Mouse (Mus musculus): ENCODE results near the gene Art5. TPM values are rescaled to one million over a fixed set of nuclear protein-coding genes. Genes with fewer than 3 reads are reported as not detected.

Art5 gene
- polyA plus RNA-seq, 1 experiment = 3.7 TPM

- no peak overlapping the region for H3K4me3 ChIP-seq (ENCODE audit: control insufficient read depth, insufficient read depth, low read length)
- DNase-seq = no peak
- H3K27ac ChIP-seq (ENCODE audit: control insufficient read depth, insufficient read depth, low read length) = no peak overlapping the region
- no peaks in the 10 kb centered on the region for H3K36me3 ChIP-seq (ENCODE audit: control insufficient read depth, insufficient read depth, low read length)
- H3K27me3 ChIP-seq (ENCODE audit: control insufficient read depth, insufficient read depth, low read length) = no peaks in the 10 kb centered on the region
- 88% methylated on average over 2 of the region's 2 CpGs for WGBS
- peaks cover 37% of the 10 kb centered on the region for H3K4me1 ChIP-seq (replicated peaks; ENCODE audit: control insufficient read depth, insufficient read depth, low read length)
- no peak for TF ChIP-seq CTCF (IDR thresholded peaks at IDR 0.05; ENCODE audit: borderline replicate concordance, control insufficient read depth, extremely low read depth, insufficient read depth, low read length, poor library complexity)
- TF ChIP-seq POLR2A (IDR thresholded peaks at IDR 0.05; ENCODE audit: control insufficient read depth, extremely low read depth, insufficient read depth, low read length, poor library complexity) = no peak
Measured at GRCm38 (mm10) chr7:102103555-102103954, 5.7 kb downstream of the Art5 start.

GRCm38 (mm10) chr7:102102696-102103095, 6.6 kb downstream of the Art5 start:
- WGBS = 84% methylated on average over 6 of the region's 6 CpGs

GRCm38 (mm10) chr7:102102241-102102640, 7.0 kb downstream of the Art5 start:
- no peaks in the 10 kb centered on the region for H3K36me3 ChIP-seq (ENCODE audit: control insufficient read depth, insufficient read depth, low read length)
- 89% methylated on average over 8 of the region's 8 CpGs for WGBS
- H3K27ac ChIP-seq (ENCODE audit: control insufficient read depth, insufficient read depth, low read length) = no peak overlapping the region
- no peak for DNase-seq
- no peaks in the 10 kb centered on the region for H3K27me3 ChIP-seq (ENCODE audit: control insufficient read depth, insufficient read depth, low read length)
- TF ChIP-seq POLR2A (IDR thresholded peaks at IDR 0.05; ENCODE audit: control insufficient read depth, extremely low read depth, insufficient read depth, low read length, poor library complexity) (no peak), CTCF (IDR thresholded peaks at IDR 0.05; ENCODE audit: borderline replicate concordance, control insufficient read depth, extremely low read depth, insufficient read depth, low read length, poor library complexity) (no peak)
- H3K4me1 ChIP-seq (replicated peaks; ENCODE audit: control insufficient read depth, insufficient read depth, low read length) = peaks cover 26% of the 10 kb centered on the region
- H3K4me3 ChIP-seq (ENCODE audit: control insufficient read depth, insufficient read depth, low read length) = no peak overlapping the region

More at GRCm38 (mm10) chr7:102102696-102103095, 6.6 kb downstream of the Art5 start:
- H3K36me3 ChIP-seq (ENCODE audit: control insufficient read depth, insufficient read depth, low read length) = no peaks in the 10 kb centered on the region
- DNase-seq = no peak
- peaks cover 29% of the 10 kb centered on the region for H3K4me1 ChIP-seq (replicated peaks; ENCODE audit: control insufficient read depth, insufficient read depth, low read length)
- no peak for TF ChIP-seq POLR2A (IDR thresholded peaks at IDR 0.05; ENCODE audit: control insufficient read depth, extremely low read depth, insufficient read depth, low read length, poor library complexity)
- TF ChIP-seq CTCF (IDR thresholded peaks at IDR 0.05; ENCODE audit: borderline replicate concordance, control insufficient read depth, extremely low read depth, insufficient read depth, low read length, poor library complexity) = no peak
- no peak overlapping the region for H3K4me3 ChIP-seq (ENCODE audit: control insufficient read depth, insufficient read depth, low read length)
- H3K27ac ChIP-seq (ENCODE audit: control insufficient read depth, insufficient read depth, low read length) = no peak overlapping the region
- H3K27me3 ChIP-seq (ENCODE audit: control insufficient read depth, insufficient read depth, low read length) = no peaks in the 10 kb centered on the region

GRCm38 (mm10) chr7:102101487-102101886, 7.8 kb downstream of the Art5 start, which contains the start of gene Art1:
TSS of gene Art1 (plus strand) at chr7:102101743.
- Histone ChIP-seq H3K27ac (ENCODE audit: control insufficient read depth, insufficient read depth, low read length) (no peak within 1 kb of the TSS), H3K27me3 (ENCODE audit: control insufficient read depth, insufficient read depth, low read length) (no peaks in the 10 kb centered on the region), H3K4me1 (replicated peaks; ENCODE audit: control insufficient read depth, insufficient read depth, low read length) (peaks cover 20% of the 10 kb centered on the region), H3K4me3 (ENCODE audit: control insufficient read depth, insufficient read depth, low read length) (no peak within 1 kb of the TSS), H3K36me3 (ENCODE audit: control insufficient read depth, insufficient read depth, low read length) (no peaks in the 10 kb centered on the region)
- no peak for DNase-seq
- TF ChIP-seq POLR2A (IDR thresholded peaks at IDR 0.05; ENCODE audit: control insufficient read depth, extremely low read depth, insufficient read depth, low read length, poor library complexity) (no peak), CTCF (IDR thresholded peaks at IDR 0.05; ENCODE audit: borderline replicate concordance, control insufficient read depth, extremely low read depth, insufficient read depth, low read length, poor library complexity) (no peak)
- WGBS = 90% methylated on average over 5 of the region's 5 CpGs

- H3K4me1 ChIP-seq (replicated peaks; ENCODE audit: control insufficient read depth, insufficient read depth, low read length) = peaks cover 16% of the 10 kb centered on the region
- no peaks in the 10 kb centered on the region for H3K27me3 ChIP-seq (ENCODE audit: control insufficient read depth, insufficient read depth, low read length)
- no peak overlapping the region for H3K4me3 ChIP-seq (ENCODE audit: control insufficient read depth, insufficient read depth, low read length)
- DNase-seq = no peak
- 94% methylated on average over 5 of the region's 5 CpGs for WGBS
- H3K36me3 ChIP-seq (ENCODE audit: control insufficient read depth, insufficient read depth, low read length) = no peaks in the 10 kb centered on the region
- TF ChIP-seq POLR2A (IDR thresholded peaks at IDR 0.05; ENCODE audit: control insufficient read depth, extremely low read depth, insufficient read depth, low read length, poor library complexity) (no peak), CTCF (IDR thresholded peaks at IDR 0.05; ENCODE audit: borderline replicate concordance, control insufficient read depth, extremely low read depth, insufficient read depth, low read length, poor library complexity) (no peak)
- no peak overlapping the region for H3K27ac ChIP-seq (ENCODE audit: control insufficient read depth, insufficient read depth, low read length)
Measured at GRCm38 (mm10) chr7:102100868-102101267, 8.4 kb downstream of the Art5 start.

- Histone ChIP-seq H3K4me3 (ENCODE audit: control insufficient read depth, insufficient read depth, low read length) (peak overlapping the region; percentile 50), H3K4me1 (replicated peaks; ENCODE audit: control insufficient read depth, insufficient read depth, low read length) (peaks cover 23% of the 10 kb centered on the region), H3K27me3 (ENCODE audit: control insufficient read depth, insufficient read depth, low read length) (no peaks in the 10 kb centered on the region), H3K36me3 (ENCODE audit: control insufficient read depth, insufficient read depth, low read length) (no peaks in the 10 kb centered on the region), H3K27ac (ENCODE audit: control insufficient read depth, insufficient read depth, low read length) (peak overlapping the region; percentile 51; the same call in 1 of the 2 replicates)
- peak; percentile 54 for DNase-seq
- TF ChIP-seq CTCF (IDR thresholded peaks at IDR 0.05; ENCODE audit: borderline replicate concordance, control insufficient read depth, extremely low read depth, insufficient read depth, low read length, poor library complexity) (no peak), POLR2A (IDR thresholded peaks at IDR 0.05; ENCODE audit: control insufficient read depth, extremely low read depth, insufficient read depth, low read length, poor library complexity) (no peak)
- 17% methylated on average over 30 of the region's 30 CpGs for WGBS
Measured at GRCm38 (mm10) chr7:102099760-102100661, 9.3 kb downstream of the Art5 start.

Measured in thymus, adult 2 months (tissue).